Mouse (Mus musculus) C2C12 (cell line): ENCODE measurements around the gene Eno1.

Experiments
- CTCF ChIP-seq: IDR thresholded peaks from one replicate; pipeline ENCODE4 v1.5.1; 2011; ENCODE audit not compliant: control insufficient read depth, insufficient read depth, insufficient read length
- MAX ChIP-seq: IDR thresholded peaks from one replicate; pipeline ENCODE4 v1.6.1; 2011; ENCODE audit warnings: mild to moderate bottlenecking, control low read depth
- MYOD1 ChIP-seq: IDR thresholded peaks from one replicate; pipeline ENCODE4 v1.6.1; 2011; ENCODE audit warnings: low read depth; ENCODE audit not compliant: control insufficient read depth, insufficient read length
- MYOG ChIP-seq: IDR thresholded peaks from one replicate; pipeline ENCODE4 v1.6.1; 2011; ENCODE audit not compliant: control insufficient read depth, insufficient read length; ENCODE audit errors: extremely low read depth
- USF1 ChIP-seq: IDR thresholded peaks from one replicate; pipeline ENCODE4 v1.6.1; 2011; ENCODE audit warnings: low read depth, mild to moderate bottlenecking, control low read depth, moderate library complexity

GRCm38 (mm10) chr4:150231871-150232270 is 4.7 kb upstream of the Eno1 start:
- TF ChIP-seq USF1 (no peak), CTCF (no peak), MAX (no peak), MYOD1 (no peak), MYOG (no peak)
